Mouse (Mus musculus) embryo, embryonic 10 days (tissue): ENCODE results near the gene Igfals.
A peak's percentile ranks its signal among the peaks of the same experiment; 100 is the strongest.

Experiments
- DNase-seq: peaks from one replicate; pipeline ENCODE4 v3.0.0-alpha.2; 2015; ENCODE audit warnings: low spot score

Gene Igfals

GRCm38 (mm10) chr17:24894061-24894994, 28.5 kb downstream of the Igfals start:
- peak; percentile 19 for DNase-seq

- DNase-seq: peak; percentile 88
Observed at GRCm38 (mm10) chr17:24894995-24895547, 29.3 kb downstream of the Igfals start, which contains the start of the genes Eme2 and Mrps34. Gene Eme2, minus strand, starts transcription at chr17:24895087. Gene Mrps34, plus strand, starts transcription at chr17:24895116.

- DNase-seq: no peak
Observed at GRCm38 (mm10) chr17:24895571-24896240, 29.9 kb downstream of the Igfals start.

GRCm38 (mm10) chr17:24896241-24896992, 30.6 kb downstream of the Igfals start, which contains the start of gene Nme3:
Gene Nme3, plus strand, starts transcription at chr17:24896500.
- DNase-seq: peak; percentile 78

GRCm38 (mm10) chr17:24896993-24897269, 31.1 kb downstream of the Igfals start:
- DNase-seq: no peak

- no peak for DNase-seq
Observed at GRCm38 (mm10) chr17:24897600-24897999, 31.8 kb downstream of the Igfals start.

GRCm38 (mm10) chr17:24898041-24898854, 32.5 kb downstream of the Igfals start:
- DNase-seq: no peak

- no peak for DNase-seq
Observed at GRCm38 (mm10) chr17:24899153-24899552, 33.4 kb downstream of the Igfals start.

GRCm38 (mm10) chr17:24900014-24900413, 34.2 kb downstream of the Igfals start:
- no peak for DNase-seq

GRCm38 (mm10) chr17:24902124-24902523, 36.3 kb downstream of the Igfals start:
- no peak for DNase-seq

GRCm38 (mm10) chr17:24902671-24903474, 37.1 kb downstream of the Igfals start:
- DNase-seq: peak; percentile 41

- DNase-seq: no peak
Observed at GRCm38 (mm10) chr17:24903767-24904166, 38.0 kb downstream of the Igfals start.

GRCm38 (mm10) chr17:24907591-24907990, 41.8 kb downstream of the Igfals start:
- no peak for DNase-seq

GRCm38 (mm10) chr17:24913984-24914383, 48.2 kb downstream of the Igfals start:
- DNase-seq: no peak

- DNase-seq: no peak
Observed at GRCm38 (mm10) chr17:24923246-24923645, 57.4 kb downstream of the Igfals start.

GRCm38 (mm10) chr17:24929506-24929905, 63.7 kb downstream of the Igfals start:
- no peak for DNase-seq
